Mouse (Mus musculus): Measurements from ENCODE around the gene Kansl2. TPM values are rescaled to one million over a fixed set of nuclear protein-coding genes. Genes with fewer than 3 reads are reported as not detected.

Gene Kansl2
- polyA plus RNA-seq, 1 experiment from 2014 or later, result 142 TPM

DNA sequence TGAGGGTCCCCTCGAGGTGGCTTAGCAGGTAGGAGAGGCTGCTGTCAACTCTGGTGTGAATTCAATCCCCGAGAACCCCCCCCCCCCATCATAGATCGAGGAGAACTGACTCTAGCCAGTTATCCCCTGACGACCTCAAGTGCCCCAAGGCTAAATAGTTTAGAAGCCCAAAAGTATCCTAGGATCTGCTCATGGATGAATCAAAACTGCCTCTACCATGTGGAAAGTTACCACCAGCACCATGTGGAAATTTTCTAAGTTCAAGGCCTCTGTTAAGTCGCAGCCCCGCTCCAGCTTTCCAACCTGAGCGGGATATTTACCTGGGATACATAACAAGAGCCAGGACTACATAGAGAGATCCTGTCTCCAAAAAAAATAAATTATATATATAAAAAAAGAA, 35.2 kb upstream of the Kansl2 start:
- H3K36me3 ChIP-seq (ENCODE audit: control insufficient read depth, insufficient read depth, low read length), result no peaks in the 10 kb centered on the region
- H3K4me1 ChIP-seq (ENCODE audit: control insufficient read depth, insufficient read depth, low read length), result peaks cover 13% of the 10 kb centered on the region
- no peaks in the 10 kb centered on the region for H3K9me3 ChIP-seq (ENCODE audit: control insufficient read depth, low read length)
- DNase-seq (ENCODE audit: low spot score) (no peak), ATAC-seq (ENCODE audit: insufficient read depth, low FRiP score, low TSS enrichment) (no peak)
- H3K27me3 ChIP-seq (ENCODE audit: control insufficient read depth, insufficient read depth, low read length), result no peaks in the 10 kb centered on the region
- no peak overlapping the region for H3K4me3 ChIP-seq (ENCODE audit: low read depth, low read length)
- 79% methylated on average over 7 of the region's 7 CpGs for WGBS
- H3K9ac ChIP-seq (ENCODE audit: low read length), result peak overlapping the region; percentile 90; the same call in 1 of the 2 replicates
- H3K27ac ChIP-seq (ENCODE audit: low read depth, low read length), result no peak overlapping the region
- peak overlapping the region; percentile 59 for H3K4me2 ChIP-seq (ENCODE audit: low read depth)

DNA sequence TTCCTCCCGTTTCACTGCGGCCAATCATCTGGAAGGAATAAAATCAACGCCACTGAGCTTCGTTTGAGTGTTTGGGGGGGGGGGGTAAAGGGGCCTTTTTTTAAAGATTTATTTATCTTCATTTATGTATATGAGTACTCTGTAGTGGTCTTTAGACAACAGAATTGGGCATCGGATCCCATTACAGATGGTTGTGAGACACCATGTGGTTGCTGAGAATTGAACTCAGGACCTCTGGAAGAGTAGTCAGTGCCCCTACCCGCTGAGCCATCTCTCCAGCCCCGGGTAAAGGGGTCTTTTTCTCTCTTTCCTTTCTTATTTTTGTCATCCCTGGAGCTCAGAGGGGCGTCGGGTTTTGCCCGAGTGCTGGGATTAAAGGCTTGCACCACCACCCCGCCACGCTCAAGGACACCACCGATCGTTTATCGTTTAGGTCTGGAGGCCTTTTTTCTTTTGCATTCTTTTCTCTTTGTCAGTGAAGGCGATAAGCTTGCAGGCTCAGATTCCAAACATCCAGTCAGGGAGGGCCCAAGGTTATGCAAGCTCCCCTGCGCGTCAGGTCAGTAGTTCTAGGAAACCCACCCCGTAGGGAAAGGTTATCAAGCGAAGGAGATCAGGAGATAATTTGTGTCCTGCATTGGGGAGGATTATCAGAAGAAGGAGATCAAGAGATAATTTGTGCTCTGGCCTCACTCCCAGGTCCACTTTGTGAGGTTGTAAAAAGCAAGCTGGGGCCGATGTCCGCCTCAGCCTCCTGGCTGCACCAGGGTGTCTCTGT, 34.4 kb upstream of the Kansl2 start:
- Histone ChIP-seq H3K4me1 (ENCODE audit: control insufficient read depth, insufficient read depth, low read length) (peaks cover 13% of the 10 kb centered on the region), H3K36me3 (ENCODE audit: control insufficient read depth, insufficient read depth, low read length) (0 out of 2 replicates have a peak, but pooled peaks cover under 1% of the 10 kb centered on the region), H3K4me2 (ENCODE audit: low read depth) (peak overlapping the region; percentile 59), H3K4me3 (ENCODE audit: low read depth, low read length) (peak overlapping the region; percentile 70), H3K27me3 (ENCODE audit: control insufficient read depth, insufficient read depth, low read length) (no peaks in the 10 kb centered on the region), H3K27ac (ENCODE audit: low read depth, low read length) (peak overlapping the region; percentile 83), H3K9ac (ENCODE audit: low read length) (peak overlapping the region; percentile 90), H3K9me3 (ENCODE audit: control insufficient read depth, low read length) (no peaks in the 10 kb centered on the region)
- ATAC-seq (ENCODE audit: insufficient read depth, low FRiP score, low TSS enrichment), result 0 out of 2 replicates have a peak, but pooled peaks have one; percentile 3
- WGBS, result 12% methylated on average over 22 of the region's 22 CpGs
- peak; percentile 22 for DNase-seq (ENCODE audit: low spot score)

- Histone ChIP-seq H3K4me3 (ENCODE audit: low read depth, low read length) (peak overlapping the region; percentile 87), H3K27me3 (ENCODE audit: control insufficient read depth, insufficient read depth, low read length) (no peaks in the 10 kb centered on the region)
- WGBS, result under 1% methylated on average over 88 of the region's 88 CpGs
Measured at GRCm38 (mm10) chr15:98567278-98568134, 33.4 kb upstream of the Kansl2 start.

DNA sequence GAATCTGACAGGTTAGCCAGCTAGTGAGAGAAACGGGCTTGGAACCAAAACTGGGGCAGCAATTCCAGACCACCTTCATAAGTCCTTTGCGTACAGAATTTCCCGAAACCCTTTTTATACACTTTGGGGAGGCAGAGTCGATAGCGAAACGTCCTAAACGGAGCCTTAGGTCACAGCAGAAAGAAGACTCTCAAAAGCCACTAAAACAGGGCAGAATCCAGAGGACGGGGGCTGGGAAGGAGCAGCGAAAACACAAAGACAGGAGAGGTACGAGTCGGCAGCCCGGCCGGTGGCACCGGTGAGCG, 32.9 kb upstream of the Kansl2 start:
- ATAC-seq (ENCODE audit: insufficient read depth, low FRiP score, low TSS enrichment) (no peak), DNase-seq (ENCODE audit: low spot score) (peak; percentile 30)
- Histone ChIP-seq H3K27ac (ENCODE audit: low read depth, low read length) (peak overlapping the region; percentile 86), H3K9ac (ENCODE audit: low read length) (peak overlapping the region; percentile 81), H3K36me3 (ENCODE audit: control insufficient read depth, insufficient read depth, low read length) (0 out of 2 replicates have a peak, but pooled peaks cover 4% of the 10 kb centered on the region), H3K9me3 (ENCODE audit: control insufficient read depth, low read length) (no peaks in the 10 kb centered on the region), H3K4me1 (ENCODE audit: control insufficient read depth, insufficient read depth, low read length) (peaks cover 13% of the 10 kb centered on the region), H3K4me3 (ENCODE audit: low read depth, low read length) (peak overlapping the region; percentile 87), H3K27me3 (ENCODE audit: control insufficient read depth, insufficient read depth, low read length) (no peaks in the 10 kb centered on the region), H3K4me2 (ENCODE audit: low read depth) (peak overlapping the region; percentile 47)
- WGBS, result under 1% methylated on average over 15 of the region's 15 CpGs

More at GRCm38 (mm10) chr15:98567278-98568134, 33.4 kb upstream of the Kansl2 start:
- DNase-seq (ENCODE audit: low spot score), result peak; percentile 99
- Histone ChIP-seq H3K9me3 (ENCODE audit: control insufficient read depth, low read length) (no peaks in the 10 kb centered on the region), H3K9ac (ENCODE audit: low read length) (peak overlapping the region; percentile 90), H3K4me2 (ENCODE audit: low read depth) (peak overlapping the region; percentile 59), H3K4me1 (ENCODE audit: control insufficient read depth, insufficient read depth, low read length) (peaks cover 13% of the 10 kb centered on the region), H3K27ac (ENCODE audit: low read depth, low read length) (peak overlapping the region; percentile 86), H3K36me3 (ENCODE audit: control insufficient read depth, insufficient read depth, low read length) (0 out of 2 replicates have a peak, but pooled peaks cover 4% of the 10 kb centered on the region)
- peak; percentile 96 for ATAC-seq (ENCODE audit: insufficient read depth, low FRiP score, low TSS enrichment)

DNA sequence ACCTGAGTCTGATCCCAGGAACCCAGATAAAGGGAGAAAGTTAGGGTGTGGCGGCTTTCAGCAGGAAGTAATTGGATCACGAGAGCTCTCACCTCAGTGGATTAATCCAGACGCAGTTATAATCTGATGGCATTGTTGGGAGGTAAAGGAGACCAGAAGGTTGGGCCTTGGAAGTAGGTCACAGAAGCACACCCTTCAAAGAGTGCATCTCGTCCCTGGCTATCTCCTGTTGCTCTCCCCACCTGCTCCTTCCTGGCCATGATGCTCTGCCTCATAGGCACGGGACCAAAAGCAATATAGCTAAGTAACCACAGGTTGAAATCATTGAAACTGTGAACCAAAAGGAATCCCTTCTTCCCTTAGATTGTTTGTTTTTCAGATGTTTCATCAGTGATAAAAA, 23.1 kb upstream of the Kansl2 start:
- H3K4me2 ChIP-seq (ENCODE audit: low read depth), result no peak overlapping the region
- H3K4me1 ChIP-seq (ENCODE audit: control insufficient read depth, insufficient read depth, low read length), result no peaks in the 10 kb centered on the region
- H3K27me3 ChIP-seq (ENCODE audit: control insufficient read depth, insufficient read depth, low read length), result no peaks in the 10 kb centered on the region
- H3K36me3 ChIP-seq (ENCODE audit: control insufficient read depth, insufficient read depth, low read length), result peaks cover 2% of the 10 kb centered on the region; the same call in 1 of the 2 replicates
- H3K4me3 ChIP-seq (ENCODE audit: low read depth, low read length), result no peak overlapping the region
- H3K9me3 ChIP-seq (ENCODE audit: control insufficient read depth, low read length), result no peaks in the 10 kb centered on the region
- H3K9ac ChIP-seq (ENCODE audit: low read length), result no peak overlapping the region
- no peak overlapping the region for H3K27ac ChIP-seq (ENCODE audit: low read depth, low read length)
- 94% methylated on average over 5 of the region's 5 CpGs for whole genome bisulfite sequencing
- ATAC-seq (ENCODE audit: insufficient read depth, low FRiP score, low TSS enrichment) (no peak), DNase-seq (ENCODE audit: low spot score) (no peak)

DNA sequence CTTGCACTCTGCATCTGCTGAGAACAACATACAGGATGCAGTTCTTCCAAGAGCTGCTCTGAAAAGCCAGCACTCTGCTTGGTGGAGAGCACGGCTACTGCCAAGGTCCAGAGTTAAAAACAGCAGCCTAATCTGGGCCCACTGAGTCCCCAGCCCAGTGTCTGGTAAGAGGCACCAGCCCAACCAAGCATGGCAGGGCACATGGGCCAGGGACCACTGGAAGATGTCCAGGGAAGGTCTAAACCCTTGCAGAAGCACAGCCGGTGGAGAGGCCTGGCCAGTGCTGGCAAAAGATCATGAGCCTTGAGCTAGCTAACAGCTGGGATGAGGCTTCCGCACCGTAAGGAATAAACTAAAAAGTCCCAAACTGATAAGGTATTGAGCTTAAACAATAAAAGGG, 21.8 kb upstream of the Kansl2 start:
- no peak overlapping the region for H3K4me3 ChIP-seq (ENCODE audit: low read depth, low read length)
- H3K9me3 ChIP-seq (ENCODE audit: control insufficient read depth, low read length), result no peaks in the 10 kb centered on the region
- H3K27ac ChIP-seq (ENCODE audit: low read depth, low read length), result no peak overlapping the region
- ATAC-seq (ENCODE audit: insufficient read depth, low FRiP score, low TSS enrichment) (no peak), DNase-seq (ENCODE audit: low spot score) (no peak)
- no peak overlapping the region for H3K9ac ChIP-seq (ENCODE audit: low read length)
- no peak overlapping the region for H3K4me2 ChIP-seq (ENCODE audit: low read depth)
- H3K4me1 ChIP-seq (ENCODE audit: control insufficient read depth, insufficient read depth, low read length), result no peaks in the 10 kb centered on the region
- WGBS, result 100% methylated on average over 4 of the region's 4 CpGs
- H3K36me3 ChIP-seq (ENCODE audit: control insufficient read depth, insufficient read depth, low read length), result peaks cover 8% of the 10 kb centered on the region
- H3K27me3 ChIP-seq (ENCODE audit: control insufficient read depth, insufficient read depth, low read length), result no peaks in the 10 kb centered on the region

- H3K4me2 ChIP-seq (ENCODE audit: low read depth), result no peak overlapping the region
- WGBS, result 96% methylated on average over 2 of the region's 2 CpGs
- peaks cover 10% of the 10 kb centered on the region for H3K36me3 ChIP-seq (ENCODE audit: control insufficient read depth, insufficient read depth, low read length)
- H3K27ac ChIP-seq (ENCODE audit: low read depth, low read length), result no peak overlapping the region
- no peak overlapping the region for H3K4me3 ChIP-seq (ENCODE audit: low read depth, low read length)
- no peak overlapping the region for H3K9ac ChIP-seq (ENCODE audit: low read length)
- no peak for DNase-seq (ENCODE audit: low spot score)
- H3K27me3 ChIP-seq (ENCODE audit: control insufficient read depth, insufficient read depth, low read length), result no peaks in the 10 kb centered on the region
- H3K4me1 ChIP-seq (ENCODE audit: control insufficient read depth, insufficient read depth, low read length), result no peaks in the 10 kb centered on the region
- no peaks in the 10 kb centered on the region for H3K9me3 ChIP-seq (ENCODE audit: control insufficient read depth, low read length)
- ATAC-seq (ENCODE audit: insufficient read depth, low FRiP score, low TSS enrichment), result no peak
Measured at GRCm38 (mm10) chr15:98552758-98553157, 18.7 kb upstream of the Kansl2 start.

DNA sequence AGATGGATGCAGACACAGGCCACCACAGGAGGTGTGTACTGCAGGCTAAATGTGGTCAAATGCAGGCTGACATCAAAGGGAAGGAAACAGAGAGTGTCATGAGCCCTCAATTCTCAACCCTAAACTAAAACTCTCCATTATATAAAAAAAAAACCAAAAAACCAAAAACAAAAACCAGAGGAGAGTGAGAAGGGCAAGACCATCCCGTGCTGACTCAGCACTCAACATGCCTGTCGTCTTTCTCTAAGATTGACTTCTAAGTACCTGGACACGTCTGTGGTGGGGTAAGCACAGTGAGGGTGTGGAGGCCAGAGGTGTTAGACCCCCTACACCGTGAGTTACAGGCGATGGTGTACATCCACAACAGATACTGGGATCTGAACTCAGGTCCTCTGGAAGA, 12.8 kb upstream of the Kansl2 start:
- Histone ChIP-seq H3K9me3 (ENCODE audit: control insufficient read depth, low read length) (no peaks in the 10 kb centered on the region), H3K27ac (ENCODE audit: low read depth, low read length) (no peak overlapping the region), H3K4me2 (ENCODE audit: low read depth) (no peak overlapping the region), H3K36me3 (ENCODE audit: control insufficient read depth, insufficient read depth, low read length) (peaks cover 27% of the 10 kb centered on the region), H3K9ac (ENCODE audit: low read length) (no peak overlapping the region), H3K4me3 (ENCODE audit: low read depth, low read length) (no peak overlapping the region), H3K4me1 (ENCODE audit: control insufficient read depth, insufficient read depth, low read length) (no peaks in the 10 kb centered on the region), H3K27me3 (ENCODE audit: control insufficient read depth, insufficient read depth, low read length) (no peaks in the 10 kb centered on the region)
- 92% methylated on average over 5 of the region's 5 CpGs for WGBS
- no peak for DNase-seq (ENCODE audit: low spot score)
- no peak for ATAC-seq (ENCODE audit: insufficient read depth, low FRiP score, low TSS enrichment)

All from neural tube, embryonic 11.5 days (tissue).